Mouse (Mus musculus): Measurements from ENCODE around the gene Cfap99.

DNA sequence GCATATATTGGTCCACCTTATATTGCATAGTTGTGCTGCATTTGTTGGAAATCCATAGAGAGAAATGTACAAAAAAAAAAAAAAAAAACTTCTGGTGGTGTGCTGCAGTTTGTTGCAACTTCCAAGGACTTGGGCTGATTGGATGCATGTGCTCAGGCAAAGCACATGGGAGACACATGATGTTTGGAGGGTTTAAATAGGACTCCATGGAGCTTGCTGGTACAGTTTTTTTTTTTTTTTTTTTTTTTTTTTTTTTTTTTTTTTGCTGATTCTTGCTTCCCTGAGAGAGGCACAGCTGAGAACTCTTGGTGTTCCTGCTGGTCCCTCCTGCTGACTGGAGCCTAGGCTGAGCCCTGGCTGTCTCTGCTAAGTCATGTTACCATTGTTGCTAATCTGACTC, 74.7 kb downstream of the Cfap99 start:
- TF ChIP-seq GATA1 (IDR thresholded peaks at IDR 0.05; ENCODE audit: borderline replicate concordance, low read length) (no peak), FLI1 (IDR thresholded peaks at IDR 0.05; ENCODE audit: low read length) (no peak)
